Mouse (Mus musculus): ENCODE results near the gene Sdhc. TPM values are rescaled to one million over a fixed set of nuclear protein-coding genes. Genes with fewer than 3 reads are reported as not detected.
"Not testable (repeated sequence)": the region's sequence is repeated elsewhere in the genome, so short reads cannot be mapped to it uniquely, and the experiment has no call there.

The Sdhc gene
- polyA plus RNA-seq, 1 experiment from 2014 or later: 249 TPM

DNA sequence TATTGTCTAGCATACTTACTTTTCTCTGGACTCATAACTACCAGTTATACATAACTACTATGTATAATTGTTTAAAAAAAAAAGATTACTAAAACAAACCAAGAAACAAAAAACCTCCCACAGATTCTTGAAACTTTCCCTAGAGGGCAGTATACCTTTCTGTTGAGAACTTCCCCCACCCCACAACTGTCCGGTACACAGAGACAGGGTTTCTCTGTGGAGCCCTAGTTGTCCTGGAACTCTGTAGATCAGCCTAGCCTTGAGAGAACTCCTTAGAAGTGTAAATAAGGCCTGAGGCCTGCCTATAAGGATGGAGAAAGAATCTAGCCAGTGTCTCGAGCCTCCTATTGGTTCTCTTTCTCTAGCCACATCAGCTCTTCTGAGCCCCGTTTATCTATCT, 13.9 kb upstream of the Sdhc start:
- no peak for ATAC-seq (ENCODE audit: insufficient number of reproducible peaks, insufficient read depth, low FRiP score, low TSS enrichment, low read depth)
- Histone ChIP-seq H3K36me3 (no peaks in the 10 kb centered on the region), H3K4me3 (no peak overlapping the region), H3K9ac (no peak overlapping the region), H3K9me3 (no peaks in the 10 kb centered on the region), H3K27ac (no peak overlapping the region), H3K4me2 (no peak overlapping the region), H3K27me3 (peaks cover 13% of the 10 kb centered on the region), H3K4me1 (peaks cover 10% of the 10 kb centered on the region)
- WGBS: 35% methylated on average over 3 of the region's 3 CpGs

DNA sequence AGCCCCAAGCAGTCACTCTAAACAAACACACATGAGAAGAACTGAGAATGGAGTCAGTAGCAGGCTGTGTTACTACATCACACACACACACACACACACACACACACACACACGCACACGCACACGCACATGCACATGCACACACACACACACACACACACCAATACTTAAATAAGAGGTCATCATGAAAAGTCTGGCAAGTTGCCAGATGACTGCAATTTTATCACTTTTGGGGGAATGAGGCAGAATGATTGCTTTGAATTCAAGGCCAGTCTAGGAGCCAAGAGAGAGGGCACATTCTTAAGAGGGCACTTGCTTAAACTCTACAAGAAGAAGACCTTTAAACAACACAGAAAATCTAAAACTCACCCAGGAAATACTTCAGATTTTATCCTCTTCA, 12.1 kb upstream of the Sdhc start:
- Histone ChIP-seq H3K4me2 (no peak overlapping the region), H3K9ac (no peak overlapping the region), H3K4me3 (no peak overlapping the region), H3K4me1 (peaks cover 10% of the 10 kb centered on the region), H3K27ac (no peak overlapping the region), H3K36me3 (no peaks in the 10 kb centered on the region), H3K9me3 (no peaks in the 10 kb centered on the region), H3K27me3 (peaks cover 28% of the 10 kb centered on the region)
- 90% methylated on average over 3 of the region's 3 CpGs for WGBS
- no peak for ATAC-seq (ENCODE audit: insufficient number of reproducible peaks, insufficient read depth, low FRiP score, low TSS enrichment, low read depth)

DNA sequence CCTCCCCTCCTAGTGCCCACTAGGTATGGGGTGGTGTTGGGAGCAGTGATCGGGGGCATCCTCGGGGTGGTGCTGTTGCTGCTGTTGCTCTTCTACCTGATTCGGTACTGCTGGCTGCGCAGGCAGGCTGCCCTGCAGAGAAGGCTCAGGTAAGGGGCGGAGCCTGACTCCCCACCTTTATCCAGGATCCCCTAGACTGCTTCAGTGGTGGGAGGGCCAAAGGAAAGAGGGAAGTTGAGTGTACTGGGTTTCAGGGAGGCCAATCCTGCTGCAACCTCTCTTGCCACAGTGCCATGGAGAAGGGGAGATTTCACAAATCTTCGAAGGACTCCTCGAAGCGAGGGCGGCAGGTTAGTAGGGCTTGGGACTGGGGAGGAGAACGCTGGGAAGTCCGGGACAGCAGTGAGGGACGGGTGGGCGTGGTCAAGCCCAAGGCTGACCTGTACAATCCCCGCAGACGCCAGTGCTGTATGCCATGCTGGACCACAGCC, 9.1 kb upstream of the Sdhc start:
- Histone ChIP-seq H3K36me3 (no peaks in the 10 kb centered on the region), H3K4me1 (peaks cover 10% of the 10 kb centered on the region), H3K4me3 (peak overlapping the region; percentile 37), H3K27me3 (peaks cover 40% of the 10 kb centered on the region), H3K9ac (peak overlapping the region; percentile 52), H3K9me3 (no peaks in the 10 kb centered on the region), H3K27ac (no peak overlapping the region), H3K4me2 (peak overlapping the region; percentile 59)
- 4% methylated on average over 15 of the region's 15 CpGs for WGBS
- no peak for ATAC-seq (ENCODE audit: insufficient number of reproducible peaks, insufficient read depth, low FRiP score, low TSS enrichment, low read depth)

DNA sequence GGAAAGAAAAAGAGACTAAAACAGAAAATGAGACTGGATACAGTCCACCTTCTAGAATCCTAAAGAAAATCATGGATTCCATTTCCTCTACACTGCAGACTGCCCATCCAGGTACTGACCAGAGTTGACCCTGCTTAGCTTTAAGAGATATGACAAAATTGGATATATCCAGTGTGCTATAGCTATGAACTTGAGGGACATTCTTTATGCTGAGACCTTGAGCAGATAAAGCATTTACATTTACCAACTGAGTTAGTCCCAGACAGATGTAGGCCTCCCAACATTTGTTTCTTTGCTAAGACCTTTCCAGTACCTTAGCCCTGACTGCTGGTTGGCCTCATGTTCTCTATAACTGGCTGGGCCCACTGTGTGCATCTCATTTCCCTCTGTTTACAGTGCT, 7.6 kb upstream of the Sdhc start:
- H3K27me3 ChIP-seq: peaks cover 40% of the 10 kb centered on the region

DNA sequence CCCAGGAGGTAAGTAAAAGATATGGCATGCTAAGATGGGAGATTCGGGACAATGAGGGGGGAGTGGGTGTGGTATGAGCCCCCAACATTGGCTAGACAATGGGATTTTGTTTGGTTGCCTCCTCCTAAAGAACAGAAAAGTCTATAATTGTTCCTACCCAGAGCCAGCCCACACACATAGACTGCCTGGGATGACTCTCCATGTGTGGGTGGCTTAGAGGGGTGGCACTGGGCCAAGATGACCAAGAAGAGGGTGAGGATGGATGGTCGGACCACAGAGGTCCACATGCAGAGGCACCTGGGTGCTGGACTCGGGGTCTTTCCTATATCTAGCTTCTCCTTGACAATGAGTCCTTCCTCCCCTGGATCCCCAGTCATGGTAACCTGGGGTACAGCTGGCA, 6.2 kb upstream of the Sdhc start:
- Histone ChIP-seq H3K9me3 (no peaks in the 10 kb centered on the region), H3K27me3 (peaks cover 40% of the 10 kb centered on the region), H3K27ac (no peak overlapping the region), H3K4me2 (no peak overlapping the region), H3K9ac (no peak overlapping the region), H3K4me1 (peaks cover 13% of the 10 kb centered on the region), H3K36me3 (no peaks in the 10 kb centered on the region), H3K4me3 (no peak overlapping the region)
- 75% methylated on average over 3 of the region's 3 CpGs for WGBS
- ATAC-seq (ENCODE audit: insufficient number of reproducible peaks, insufficient read depth, low FRiP score, low TSS enrichment, low read depth): no peak

More for the DNA sequence above, 7.6 kb upstream of the Sdhc start:
- no peaks in the 10 kb centered on the region for H3K36me3 ChIP-seq
- H3K4me1 ChIP-seq: peaks cover 10% of the 10 kb centered on the region
- H3K4me3 ChIP-seq: no peak overlapping the region
- no peak for ATAC-seq (ENCODE audit: insufficient number of reproducible peaks, insufficient read depth, low FRiP score, low TSS enrichment, low read depth)
- no peak overlapping the region for H3K27ac ChIP-seq
- H3K4me2 ChIP-seq: no peak overlapping the region
- H3K9ac ChIP-seq: no peak overlapping the region
- H3K9me3 ChIP-seq: no peaks in the 10 kb centered on the region

DNA sequence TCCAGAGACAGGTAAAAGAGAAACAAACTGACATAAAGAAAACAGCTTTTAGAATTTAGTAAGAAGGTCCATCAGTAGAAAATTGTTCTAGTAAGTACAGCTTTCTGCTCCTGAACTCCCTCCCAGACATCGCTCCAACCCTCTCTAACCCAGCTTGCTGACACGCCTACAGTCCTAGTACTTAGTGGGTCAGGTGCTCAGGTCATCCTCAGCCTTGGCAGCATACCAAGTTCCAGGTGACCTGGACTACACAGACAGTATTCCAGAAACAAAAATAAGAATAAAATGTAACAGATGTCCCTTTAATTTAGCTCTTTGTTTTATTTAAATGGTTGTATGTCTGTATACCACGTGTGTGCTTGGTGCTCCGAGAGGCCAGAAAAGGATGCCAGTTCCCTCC, 1.6 kb upstream of the Sdhc start:
- Histone ChIP-seq H3K4me1 (peaks cover 21% of the 10 kb centered on the region), H3K9me3 (no peaks in the 10 kb centered on the region), H3K27me3 (peaks cover 12% of the 10 kb centered on the region), H3K27ac (peak overlapping the region; percentile 94; the same call in 1 of the 2 replicates), H3K36me3 (no peaks in the 10 kb centered on the region), H3K9ac (no peak overlapping the region), H3K4me3 (no peak overlapping the region), H3K4me2 (no peak overlapping the region)
- WGBS: 76% methylated on average over 4 of the region's 4 CpGs
- ATAC-seq (ENCODE audit: insufficient number of reproducible peaks, insufficient read depth, low FRiP score, low TSS enrichment, low read depth): no peak

DNA sequence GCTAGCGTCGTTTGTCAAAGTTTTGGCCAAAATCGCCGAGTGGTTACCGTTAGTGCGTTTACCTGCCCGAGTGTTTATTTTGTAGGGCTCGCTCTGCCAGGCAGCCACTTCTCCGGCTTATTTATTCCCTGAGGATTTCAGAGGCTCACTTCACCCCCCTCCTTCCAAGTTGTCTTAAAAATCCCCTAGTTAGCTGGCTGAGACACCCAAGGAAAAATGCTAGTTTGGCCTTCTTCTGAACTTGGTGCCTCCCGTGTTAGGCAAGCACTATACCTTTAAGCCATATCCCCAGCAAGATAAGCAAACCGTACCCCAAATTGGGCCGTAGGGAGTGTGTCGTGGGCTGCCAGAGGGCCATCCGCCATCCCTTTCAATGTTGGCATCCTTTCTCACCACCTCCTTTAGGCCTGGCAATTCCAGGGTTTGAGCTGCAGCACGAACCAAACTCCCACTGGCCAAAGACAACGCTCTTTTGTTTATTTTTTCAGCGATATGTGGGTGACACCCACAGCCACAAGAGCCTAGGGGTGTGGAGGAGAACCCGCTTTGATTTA, 512 bp upstream of the Sdhc start:
- Histone ChIP-seq H3K4me1 (peaks cover 21% of the 10 kb centered on the region), H3K4me3 (peak overlapping the region; percentile 96), H3K4me2 (peak overlapping the region; percentile 86), H3K27me3 (0 out of 2 replicates have a peak, but pooled peaks cover 1% of the 10 kb centered on the region), H3K36me3 (peaks cover 2% of the 10 kb centered on the region), H3K9me3 (no peaks in the 10 kb centered on the region), H3K9ac (peak overlapping the region; percentile 95), H3K27ac (peak overlapping the region; percentile 94)
- ATAC-seq (ENCODE audit: insufficient number of reproducible peaks, insufficient read depth, low FRiP score, low TSS enrichment, low read depth): 0 out of 2 replicates have a peak, but pooled peaks have one; percentile 12
- WGBS: 4% methylated on average over 18 of the region's 18 CpGs

DNA sequence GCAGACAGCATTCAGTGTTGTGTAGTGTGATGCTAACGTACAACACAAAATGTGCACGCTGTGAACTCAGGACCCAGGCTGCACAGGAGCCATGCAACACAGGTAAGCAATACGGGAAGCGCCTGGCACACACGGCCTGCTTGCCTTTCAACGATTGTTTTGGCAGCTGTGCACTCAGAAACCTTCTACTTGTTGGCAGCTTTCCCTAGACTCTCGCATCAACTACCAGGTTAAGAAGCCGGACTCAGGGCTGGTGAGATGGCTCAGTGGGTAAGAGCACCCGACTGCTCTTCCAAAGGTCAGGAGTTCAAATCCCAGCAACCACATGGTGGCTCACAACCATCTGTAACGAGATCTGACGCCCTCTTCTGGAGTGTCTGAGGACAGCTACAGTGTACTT, 7.4 kb downstream of the Sdhc start:
- not testable (repeated sequence) for H3K4me3 ChIP-seq; H3K4me1 ChIP-seq; H3K27ac ChIP-seq; H3K27me3 ChIP-seq; H3K9me3 ChIP-seq; H3K4me2 ChIP-seq; ATAC-seq (ENCODE audit: insufficient number of reproducible peaks, insufficient read depth, low FRiP score, low TSS enrichment, low read depth); H3K9ac ChIP-seq
- H3K36me3 ChIP-seq: peaks cover 69% of the 10 kb centered on the region
- 77% methylated on average over 11 of the region's 11 CpGs for WGBS

DNA sequence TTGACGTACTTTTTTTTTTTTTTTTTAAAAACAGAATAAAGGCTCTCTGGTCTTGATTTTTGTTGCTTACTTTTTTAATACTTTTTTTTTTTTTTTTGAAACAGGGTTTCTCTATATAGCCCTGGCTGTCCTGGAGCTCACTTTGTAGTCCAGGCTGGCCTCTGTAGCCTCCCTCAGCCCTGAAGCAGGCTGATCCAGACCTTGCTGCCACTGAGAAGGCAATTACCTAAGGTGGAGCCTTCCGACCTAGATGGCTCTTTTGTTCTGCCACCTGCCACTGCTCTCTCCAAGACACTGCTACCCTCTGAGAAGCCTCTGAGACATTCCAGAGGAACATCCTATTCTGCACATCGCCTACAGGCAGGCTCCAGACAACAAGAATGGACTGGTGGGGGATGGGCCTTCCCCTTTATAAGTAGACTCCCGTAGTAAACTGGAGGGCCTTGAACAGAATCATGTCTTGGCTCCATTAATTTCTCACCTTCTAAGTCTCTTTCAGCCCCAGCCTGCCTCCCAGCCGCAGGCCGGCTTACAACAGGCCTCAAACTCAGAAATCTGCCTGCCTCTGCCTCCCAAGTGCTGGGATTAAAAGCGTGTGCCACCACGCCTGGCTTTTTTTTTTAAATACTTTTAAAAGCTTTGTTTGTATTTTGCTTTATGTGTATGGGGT, 12.8 kb downstream of the Sdhc start:
- ATAC-seq (ENCODE audit: insufficient number of reproducible peaks, insufficient read depth, low FRiP score, low TSS enrichment, low read depth); H3K9me3 ChIP-seq; H3K27ac ChIP-seq; H3K4me3 ChIP-seq; H3K4me1 ChIP-seq; H3K9ac ChIP-seq; H3K27me3 ChIP-seq; H3K4me2 ChIP-seq: not testable (repeated sequence)
- H3K36me3 ChIP-seq: peaks cover 90% of the 10 kb centered on the region
- WGBS: 84% methylated on average over 8 of the region's 8 CpGs

DNA sequence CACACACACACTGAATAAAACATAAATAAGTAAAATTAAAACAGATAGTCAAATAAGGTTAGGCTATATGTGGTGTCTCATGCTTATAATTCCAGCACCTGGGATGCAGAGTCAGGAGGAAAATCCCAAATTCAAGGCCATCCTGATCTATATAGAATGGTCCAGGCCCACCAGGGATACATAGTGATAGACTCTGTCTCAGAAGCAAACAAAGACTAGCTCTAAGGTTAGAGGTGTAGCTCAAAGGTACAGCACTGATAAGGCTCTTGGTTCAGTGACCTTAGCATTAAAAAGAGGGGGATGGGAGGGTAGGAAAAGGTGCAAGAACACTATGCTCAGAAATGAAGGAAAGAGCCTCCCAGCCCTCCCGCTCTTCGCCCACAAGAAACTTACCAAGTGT, 14.8 kb downstream of the Sdhc start:
- ATAC-seq (ENCODE audit: insufficient number of reproducible peaks, insufficient read depth, low FRiP score, low TSS enrichment, low read depth): no peak
- Histone ChIP-seq H3K9me3 (no peaks in the 10 kb centered on the region), H3K4me1 (no peaks in the 10 kb centered on the region), H3K27me3 (no peaks in the 10 kb centered on the region), H3K4me3 (no peak overlapping the region), H3K9ac (no peak overlapping the region), H3K36me3 (peaks cover 85% of the 10 kb centered on the region), H3K4me2 (no peak overlapping the region), H3K27ac (no peak overlapping the region)
- 95% methylated on average over 2 of the region's 2 CpGs for WGBS

DNA sequence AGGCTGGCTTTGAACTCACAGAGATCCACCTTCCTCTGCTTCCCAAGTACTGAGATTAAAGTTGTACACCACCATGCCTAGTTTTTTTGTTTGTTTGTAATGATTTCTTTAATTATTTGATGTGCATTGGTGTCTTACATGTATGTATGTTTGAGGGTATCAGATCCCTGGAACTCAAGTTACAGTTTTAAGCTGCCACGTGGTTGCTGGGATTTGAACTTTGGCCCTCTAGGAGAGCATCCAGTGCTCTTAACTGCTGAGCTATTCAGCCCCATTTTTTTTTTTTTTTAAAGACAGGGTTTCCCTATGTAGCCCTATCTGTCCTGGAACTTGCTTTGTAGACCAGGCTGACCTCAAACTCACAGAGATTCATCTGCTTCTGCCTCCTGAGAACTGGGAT, 19.4 kb downstream of the Sdhc start:
- no peak overlapping the region for H3K4me2 ChIP-seq
- no peaks in the 10 kb centered on the region for H3K9me3 ChIP-seq
- no peak overlapping the region for H3K4me3 ChIP-seq
- 80% methylated on average over 1 of the region's 1 CpGs for WGBS
- no peak overlapping the region for H3K9ac ChIP-seq
- H3K27me3 ChIP-seq: no peaks in the 10 kb centered on the region
- no peaks in the 10 kb centered on the region for H3K4me1 ChIP-seq
- peaks cover 78% of the 10 kb centered on the region for H3K36me3 ChIP-seq
- no peak overlapping the region for H3K27ac ChIP-seq
- no peak for ATAC-seq (ENCODE audit: insufficient number of reproducible peaks, insufficient read depth, low FRiP score, low TSS enrichment, low read depth)

DNA sequence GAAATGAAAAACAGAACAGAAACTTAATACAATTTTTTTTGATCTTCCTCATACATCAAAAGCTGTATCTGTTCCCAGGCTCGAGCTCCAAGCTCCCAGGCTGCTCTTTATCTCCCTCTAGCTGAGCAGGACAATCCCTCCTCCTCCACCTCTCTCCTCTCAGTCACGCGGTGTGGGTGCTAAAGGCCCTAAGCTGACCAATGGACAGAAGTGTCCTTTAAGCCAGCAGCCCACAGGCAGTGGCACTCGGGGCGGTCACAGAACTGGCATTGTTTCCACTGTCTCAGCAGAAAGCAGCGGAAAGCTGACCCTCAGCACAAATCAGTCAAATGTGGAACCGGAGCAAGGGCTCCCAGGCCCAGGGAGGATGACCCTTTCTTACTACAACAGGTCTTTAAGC, 21.2 kb downstream of the Sdhc start:
- no peaks in the 10 kb centered on the region for H3K9me3 ChIP-seq
- 52% methylated on average over 7 of the region's 7 CpGs for WGBS
- no peak overlapping the region for H3K4me2 ChIP-seq
- H3K4me1 ChIP-seq: no peaks in the 10 kb centered on the region
- H3K27me3 ChIP-seq: no peaks in the 10 kb centered on the region
- no peak overlapping the region for H3K4me3 ChIP-seq
- H3K9ac ChIP-seq: 0 out of 2 replicates have a peak overlapping the region, but pooled peaks have one; percentile 7
- peaks cover 61% of the 10 kb centered on the region for H3K36me3 ChIP-seq
- ATAC-seq (ENCODE audit: insufficient number of reproducible peaks, insufficient read depth, low FRiP score, low TSS enrichment, low read depth): no peak
- H3K27ac ChIP-seq: no peak overlapping the region

All from embryonic facial prominence, embryonic 13.5 days (tissue).